Mouse (Mus musculus): Measurements from ENCODE around the gene Uck2. TPM values are rescaled to one million over a fixed set of nuclear protein-coding genes. Genes with fewer than 3 reads are reported as not detected.

The Uck2 gene
- polyA plus RNA-seq, 1 experiment = 15.1 TPM

GRCm38 (mm10) chr1:167291610-167292009, 6.5 kb upstream of the Uck2 start:
- WGBS = 84% methylated on average over 8 of the region's 8 CpGs
- Histone ChIP-seq H3K4me3 (ENCODE audit: extremely low read depth, insufficient read depth, insufficient read length) (no peak overlapping the region), H3K27me3 (ENCODE audit: control insufficient read depth, insufficient read depth, low read length) (no peaks in the 10 kb centered on the region), H3K36me3 (ENCODE audit: control insufficient read depth, insufficient read depth, low read length) (no peaks in the 10 kb centered on the region), H3K27ac (ENCODE audit: insufficient read depth, low read length) (no peak overlapping the region), H3K4me1 (ENCODE audit: control insufficient read depth, insufficient read depth, insufficient read length) (no peaks in the 10 kb centered on the region)
- TF ChIP-seq POLR2A (IDR thresholded peaks at IDR 0.05; ENCODE audit: low read depth, low read length) (no peak), CTCF (IDR thresholded peaks at IDR 0.05; ENCODE audit: extremely low read depth, insufficient read depth, insufficient read length, insufficient replicate concordance) (no peak)
- no peak for DNase-seq (ENCODE audit: low read depth in 1 of 2, low spot score in 2 of 2)

GRCm38 (mm10) chr1:167290263-167290592, 5.1 kb upstream of the Uck2 start:
- H3K27me3 ChIP-seq (ENCODE audit: control insufficient read depth, insufficient read depth, low read length) = no peaks in the 10 kb centered on the region
- H3K4me1 ChIP-seq (ENCODE audit: control insufficient read depth, insufficient read depth, insufficient read length) = peaks cover 3% of the 10 kb centered on the region; the same call in 1 of the 2 replicates
- no peak overlapping the region for H3K4me3 ChIP-seq (ENCODE audit: extremely low read depth, insufficient read depth, insufficient read length)
- TF ChIP-seq CTCF (IDR thresholded peaks at IDR 0.05; ENCODE audit: extremely low read depth, insufficient read depth, insufficient read length, insufficient replicate concordance) (no peak), POLR2A (IDR thresholded peaks at IDR 0.05; ENCODE audit: low read depth, low read length) (no peak)
- H3K27ac ChIP-seq (ENCODE audit: insufficient read depth, low read length) = no peak overlapping the region
- WGBS = 72% methylated on average over 6 of the region's 6 CpGs
- no peak for DNase-seq (ENCODE audit: low read depth in 1 of 2, low spot score in 2 of 2)
- no peaks in the 10 kb centered on the region for H3K36me3 ChIP-seq (ENCODE audit: control insufficient read depth, insufficient read depth, low read length)

GRCm38 (mm10) chr1:167289567-167290262, 4.6 kb upstream of the Uck2 start:
- Histone ChIP-seq H3K36me3 (ENCODE audit: control insufficient read depth, insufficient read depth, low read length) (no peaks in the 10 kb centered on the region), H3K27ac (ENCODE audit: insufficient read depth, low read length) (no peak overlapping the region), H3K27me3 (ENCODE audit: control insufficient read depth, insufficient read depth, low read length) (no peaks in the 10 kb centered on the region), H3K4me1 (ENCODE audit: control insufficient read depth, insufficient read depth, insufficient read length) (peaks cover 3% of the 10 kb centered on the region; the same call in 1 of the 2 replicates), H3K4me3 (ENCODE audit: extremely low read depth, insufficient read depth, insufficient read length) (no peak overlapping the region)
- WGBS = 62% methylated on average over 11 of the region's 11 CpGs
- no peak for TF ChIP-seq POLR2A (IDR thresholded peaks at IDR 0.05; ENCODE audit: low read depth, low read length)
- no peak for TF ChIP-seq CTCF (IDR thresholded peaks at IDR 0.05; ENCODE audit: extremely low read depth, insufficient read depth, insufficient read length, insufficient replicate concordance)
- DNase-seq (ENCODE audit: low read depth in 1 of 2, low spot score in 2 of 2) = no peak

- Histone ChIP-seq H3K27me3 (ENCODE audit: control insufficient read depth, insufficient read depth, low read length) (no peaks in the 10 kb centered on the region; the same call in 1 of the 2 replicates), H3K27ac (ENCODE audit: insufficient read depth, low read length) (no peak overlapping the region), H3K36me3 (ENCODE audit: control insufficient read depth, insufficient read depth, low read length) (no peaks in the 10 kb centered on the region), H3K4me1 (ENCODE audit: control insufficient read depth, insufficient read depth, insufficient read length) (peaks cover 3% of the 10 kb centered on the region; the same call in 1 of the 2 replicates), H3K4me3 (ENCODE audit: extremely low read depth, insufficient read depth, insufficient read length) (no peak overlapping the region)
- no peak for DNase-seq (ENCODE audit: low read depth in 1 of 2, low spot score in 2 of 2)
- TF ChIP-seq POLR2A (IDR thresholded peaks at IDR 0.05; ENCODE audit: low read depth, low read length) = no peak
- TF ChIP-seq CTCF (IDR thresholded peaks at IDR 0.05; ENCODE audit: extremely low read depth, insufficient read depth, insufficient read length, insufficient replicate concordance) = no peak
- 37% methylated on average over 11 of the region's 11 CpGs for WGBS
Observed at GRCm38 (mm10) chr1:167288665-167289538, 3.8 kb upstream of the Uck2 start.

- Histone ChIP-seq H3K36me3 (ENCODE audit: control insufficient read depth, insufficient read depth, low read length) (no peaks in the 10 kb centered on the region), H3K27ac (ENCODE audit: insufficient read depth, low read length) (no peak overlapping the region), H3K4me1 (ENCODE audit: control insufficient read depth, insufficient read depth, insufficient read length) (peaks cover 3% of the 10 kb centered on the region; the same call in 1 of the 2 replicates), H3K4me3 (ENCODE audit: extremely low read depth, insufficient read depth, insufficient read length) (no peak overlapping the region), H3K27me3 (ENCODE audit: control insufficient read depth, insufficient read depth, low read length) (no peaks in the 10 kb centered on the region; the same call in 1 of the 2 replicates)
- DNase-seq (ENCODE audit: low read depth in 1 of 2, low spot score in 2 of 2) = no peak
- 82% methylated on average over 5 of the region's 5 CpGs for WGBS
- TF ChIP-seq POLR2A (IDR thresholded peaks at IDR 0.05; ENCODE audit: low read depth, low read length) (no peak), CTCF (IDR thresholded peaks at IDR 0.05; ENCODE audit: extremely low read depth, insufficient read depth, insufficient read length, insufficient replicate concordance) (no peak)
Observed at GRCm38 (mm10) chr1:167287156-167287555, 2.0 kb upstream of the Uck2 start.

- Histone ChIP-seq H3K4me1 (ENCODE audit: control insufficient read depth, insufficient read depth, insufficient read length) (peaks cover 3% of the 10 kb centered on the region; the same call in 1 of the 2 replicates), H3K27ac (ENCODE audit: insufficient read depth, low read length) (no peak overlapping the region), H3K36me3 (ENCODE audit: control insufficient read depth, insufficient read depth, low read length) (no peaks in the 10 kb centered on the region), H3K27me3 (ENCODE audit: control insufficient read depth, insufficient read depth, low read length) (no peaks in the 10 kb centered on the region; the same call in 1 of the 2 replicates), H3K4me3 (ENCODE audit: extremely low read depth, insufficient read depth, insufficient read length) (peak overlapping the region; percentile 92; the same call in 1 of the 2 replicates)
- WGBS = 10% methylated on average over 8 of the region's 8 CpGs
- TF ChIP-seq CTCF (IDR thresholded peaks at IDR 0.05; ENCODE audit: extremely low read depth, insufficient read depth, insufficient read length, insufficient replicate concordance) = no peak
- no peak for TF ChIP-seq POLR2A (IDR thresholded peaks at IDR 0.05; ENCODE audit: low read depth, low read length)
- no peak for DNase-seq (ENCODE audit: low read depth in 1 of 2, low spot score in 2 of 2)
Observed at GRCm38 (mm10) chr1:167285356-167285755, 236 bp upstream of the Uck2 start.

All from spleen, adult 2 months (tissue).